ENCODE assay signal across 11 mouse cellular contexts in genomic region chr8:61985703-61986475, GRCm38 (mm10). TPM values are rescaled to one million over a fixed set of nuclear protein-coding genes. Genes with fewer than 3 reads are reported as not detected.
DNase-seq lines count a peak whose midpoint lies in the region; ATAC-seq and TF ChIP-seq lines count a peak whose summit lies in the region.
"Had no signal": no experiment of that assay in that cellular context is flagged by ENCODE, and none has a peak within 500 bp of the region (broad histone marks: within the 10 kb centered on the region; RNA-seq: fewer than 3 reads in every experiment).

No protein-coding gene starts in this region.

- no peak overlapping the region for H3K4me2 ChIP-seq in midbrain, embryonic 11.5 days
- H3K4me2 ChIP-seq in midbrain, embryonic 14.5 days (ENCODE audit: low read length): no peak overlapping the region
- peak overlapping the region; percentile 18 for H3K4me2 ChIP-seq in myocyte (ENCODE audit: low read depth)
- H3K4me2 ChIP-seq: forebrain, embryonic 12.5 days; midbrain, embryonic 15.5 days had no signal

- H3K36me3 ChIP-seq in midbrain, embryonic 11.5 days (ENCODE audit: control insufficient read depth, insufficient read depth, low read length): no peaks in the 10 kb centered on the region
- H3K36me3 ChIP-seq in midbrain, embryonic 14.5 days (ENCODE audit: control insufficient read depth, insufficient read depth, low read length): no peaks in the 10 kb centered on the region
- H3K36me3 ChIP-seq in myocyte (ENCODE audit: control insufficient read depth, insufficient read depth): no peaks in the 10 kb centered on the region
- H3K36me3 ChIP-seq: forebrain, embryonic 12.5 days; G1E; midbrain, embryonic 15.5 days had no signal

- DNase-seq in midbrain, embryonic 11.5 days (ENCODE audit: low spot score, missing footprints): no peak
- DNase-seq in midbrain, embryonic 14.5 days: no peak
- DNase-seq in embryo, embryonic 11 days: peak; percentile 38
- peak; percentile 4 to 9 for DNase-seq in heart, postnatal 14 days
- no peak for DNase-seq in cerebellum, adult 9-11 months
- no peak for DNase-seq in urinary bladder, postnatal 25 days (ENCODE audit: low spot score)
- DNase-seq: thymus, postnatal 4 days had no signal

- intact Hi-C loops in heart, postnatal 14 days (cut with DNase I): no loop called here

- no peak overlapping the region for H3K27ac ChIP-seq in midbrain, embryonic 11.5 days (ENCODE audit: low read depth, low read length)
- H3K27ac ChIP-seq in midbrain, embryonic 14.5 days (replicated peaks; ENCODE audit: low read depth, low read length): no peak overlapping the region
- H3K27ac ChIP-seq: forebrain, embryonic 12.5 days; midbrain, embryonic 15.5 days had no signal

- no peak overlapping the region for H3ac ChIP-seq in myocyte (ENCODE audit: control insufficient read depth, insufficient read length)

- TF ChIP-seq POLR2A in myocyte (IDR thresholded peaks at IDR 0.05; ENCODE audit: insufficient read length, low read depth): no peak

- no peak overlapping the region for H3K4me3 ChIP-seq in midbrain, embryonic 11.5 days (ENCODE audit: low read depth, low read length)
- H3K4me3 ChIP-seq in midbrain, embryonic 14.5 days (replicated peaks; ENCODE audit: low read depth, low read length): no peak overlapping the region
- no peak overlapping the region for H3K4me3 ChIP-seq in myocyte
- H3K4me3 ChIP-seq: forebrain, embryonic 12.5 days; midbrain, embryonic 15.5 days had no signal

- H3K4me1 ChIP-seq in midbrain, embryonic 11.5 days (ENCODE audit: control insufficient read depth, insufficient read depth, low read length): peaks cover 4% of the 10 kb centered on the region
- H3K4me1 ChIP-seq in midbrain, embryonic 14.5 days (ENCODE audit: control insufficient read depth, insufficient read depth, low read length): no peaks in the 10 kb centered on the region

- WGBS in midbrain, embryonic 11.5 days: 55% methylated on average over 6 of the region's 6 CpGs
- 49% methylated on average over 6 of the region's 6 CpGs for WGBS in midbrain, embryonic 14.5 days

- H3K27me3 ChIP-seq in midbrain, embryonic 11.5 days (ENCODE audit: control insufficient read depth, insufficient read depth, low read length): no peaks in the 10 kb centered on the region
- H3K27me3 ChIP-seq in midbrain, embryonic 14.5 days (ENCODE audit: control insufficient read depth, insufficient read depth, low read length): no peaks in the 10 kb centered on the region
- peaks cover 5% of the 10 kb centered on the region for H3K27me3 ChIP-seq in myocyte (ENCODE audit: control insufficient read depth, insufficient read depth, insufficient read length)
- H3K27me3 ChIP-seq: forebrain, embryonic 12.5 days; midbrain, embryonic 15.5 days had no signal

- no peaks in the 10 kb centered on the region for H3K9me3 ChIP-seq in midbrain, embryonic 11.5 days (ENCODE audit: control insufficient read depth, low read length)
- no peaks in the 10 kb centered on the region for H3K9me3 ChIP-seq in midbrain, embryonic 14.5 days (ENCODE audit: control insufficient read depth, low read length)
- H3K9me3 ChIP-seq: forebrain, embryonic 12.5 days; G1E; midbrain, embryonic 15.5 days had no signal

- no peak overlapping the region for H3K9ac ChIP-seq in midbrain, embryonic 11.5 days (ENCODE audit: low read length)
- H3K9ac ChIP-seq in midbrain, embryonic 14.5 days (replicated peaks; ENCODE audit: low read length): no peak overlapping the region
- H3K9ac ChIP-seq: forebrain, embryonic 12.5 days; midbrain, embryonic 15.5 days had no signal

- ATAC-seq in midbrain, embryonic 11.5 days (ENCODE audit: low FRiP score): peak; percentile 41; the same call in 1 of the 2 replicates
- no peak for ATAC-seq in midbrain, embryonic 14.5 days (ENCODE audit: low FRiP score, low TSS enrichment)
- ATAC-seq: midbrain, embryonic 15.5 days had no signal

- H3K79me2 ChIP-seq in myocyte (ENCODE audit: control insufficient read depth, insufficient read depth): no peaks in the 10 kb centered on the region

TF ChIP-seq in myocyte, 11 proteins besides CTCF, POLR2A, EP300 and RAD21:
- no peak for TF ChIP-seq TCF12 (IDR thresholded peaks at IDR 0.05; ENCODE audit: insufficient read depth, poor library complexity, severe bottlenecking)
- TF ChIP-seq MAX (IDR thresholded peaks at IDR 0.05; ENCODE audit: low read depth): no peak
- TF ChIP-seq MYOD1 (IDR thresholded peaks at IDR 0.05; ENCODE audit: control insufficient read depth in 1 of 3, insufficient read length in 2 of 3, low read depth in 2 of 3): peak in 2 of 3 experiments; percentile 9 to 55
- TF ChIP-seq USF1 (IDR thresholded peaks at IDR 0.05; ENCODE audit: low read depth): no peak
- TF ChIP-seq REST (IDR thresholded peaks at IDR 0.05; ENCODE audit: insufficient read depth, insufficient read length): no peak
- TF ChIP-seq SRF (IDR thresholded peaks at IDR 0.05; ENCODE audit: control insufficient read depth, insufficient read length, low read depth): peak; percentile 53
- no peak for TF ChIP-seq CEBPB (IDR thresholded peaks at IDR 0.05; ENCODE audit: insufficient read depth, poor library complexity, severe bottlenecking)
- TF ChIP-seq MYOG (IDR thresholded peaks at IDR 0.05; ENCODE audit: control insufficient read depth in 1 of 3, insufficient read depth in 1 of 3, insufficient read length in 2 of 3, low read depth in 2 of 3): no peak
- TF ChIP-seq POLR2AphosphoS2 (IDR thresholded peaks at IDR 0.05; ENCODE audit: insufficient read length, low read depth): no peak
- TF ChIP-seq E2F4 (IDR thresholded peaks at IDR 0.05; ENCODE audit: insufficient read depth): no peak
- no peak for TF ChIP-seq TCF3 (IDR thresholded peaks at IDR 0.05; ENCODE audit: insufficient read length, low read depth)

RNA-seq across cellular contexts. Expression of gene Ddx60, which starts 58.0 kb away (rescaled TPM):
- 0.25 and 0.45 TPM in 2 replicates for polyA plus RNA-seq in midbrain, embryonic 11.5 days (2014; fragmentation: Nextera tagmentation; extraction: Ambion mirVana)
- 0.04 and 1.0 TPM in 2 replicates for polyA plus RNA-seq in midbrain, embryonic 14.5 days (2014; fragmentation: Nextera tagmentation; extraction: Ambion mirVana)
- 1 to 10 TPM in 1 of 2 experiments, under 1 TPM in 1; 1.00 to 1.7 TPM for total RNA-seq in heart, postnatal 14 days (2021)
- polyA plus RNA-seq in myocyte (2012; fragmentation: generic; extraction: Trizol): 0.04 TPM
- polyA plus RNA-seq: G1E had no signal

Comparison
In these comparisons a context has a peak if more than half of its experiments do, and no peak if none do; other contexts are left out.
1. DNase-seq: peak in embryo, embryonic 11 days (single experiment) and heart, postnatal 14 days (2 of 2); none in midbrain, embryonic 11.5 days (single experiment), midbrain, embryonic 14.5 days (single experiment), cerebellum, adult 9-11 months (single experiment) and urinary bladder, postnatal 25 days (single experiment).